Mouse (Mus musculus) NIH3T3 (cell line): ENCODE results near the gene Trex1.

Experiments
- DNase-seq: peaks from one replicate; pipeline ENCODE4 v3.0.0-alpha.2; 2012; ENCODE audit warnings: low read depth

Trex1 gene

DNA sequence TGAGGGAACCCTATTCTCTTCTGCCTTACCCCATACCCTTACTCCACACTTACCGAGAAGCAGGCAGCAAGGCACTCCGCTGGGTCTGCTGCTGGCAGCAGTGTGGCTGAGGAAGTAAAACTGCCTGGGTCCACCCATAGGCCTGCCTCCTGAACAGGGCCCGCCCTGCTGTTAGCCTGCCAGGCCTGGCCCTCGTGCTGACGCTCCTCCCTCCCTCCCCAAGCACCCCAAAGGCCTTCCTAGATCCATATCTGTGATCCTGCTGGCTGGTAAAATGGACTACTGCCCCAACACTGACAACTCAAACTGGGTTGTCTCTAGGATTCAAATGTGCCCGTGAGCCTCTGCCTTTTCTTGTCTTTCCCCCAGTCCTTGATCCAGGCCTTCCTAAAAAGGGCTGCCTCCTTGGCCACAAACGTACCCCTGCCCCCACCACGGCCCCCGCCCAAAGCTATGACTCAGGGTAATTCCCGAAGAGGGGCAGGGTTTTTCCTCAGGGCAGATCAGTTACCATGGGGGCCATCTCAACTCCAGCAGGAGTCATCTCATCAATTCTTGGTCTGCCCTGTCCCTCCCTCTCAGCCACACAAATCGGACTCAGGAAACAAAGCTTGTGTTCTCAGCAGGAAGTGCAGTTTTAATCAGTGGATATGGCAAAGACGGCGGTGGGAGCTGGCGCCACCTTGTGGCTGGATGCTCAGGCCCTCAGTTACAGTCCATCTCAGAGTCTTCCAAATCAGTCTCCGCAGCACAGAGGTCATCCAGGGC lies at the start of gene Trex1:
Gene Trex1 (minus strand): TSS at position 599 of the 768 bp plus-strand sequence.
- DNase-seq, result peak; percentile 93

- no peak for DNase-seq
Measured at GRCm38 (mm10) chr9:109107341-109107740, 47.8 kb upstream of the Trex1 start.

DNA sequence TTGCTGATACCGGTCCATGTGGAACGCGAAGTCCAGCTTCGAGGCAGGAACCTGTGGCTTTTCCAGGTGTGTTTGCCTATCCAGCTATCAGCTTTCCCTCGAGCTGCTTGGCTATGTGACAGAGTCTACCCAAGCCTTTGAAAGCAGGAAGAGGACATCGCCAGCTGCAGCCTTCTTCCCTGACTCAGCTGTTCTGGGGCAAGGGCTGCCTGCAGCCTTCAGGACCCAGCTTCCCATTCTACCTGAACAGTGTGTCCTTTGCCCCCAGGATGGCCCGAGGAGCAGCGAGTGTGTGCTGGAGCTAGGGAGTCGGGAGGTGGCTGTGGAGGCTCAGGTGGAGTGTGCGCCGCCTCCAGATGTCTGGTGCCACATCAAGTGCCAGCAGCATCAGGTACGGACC lies 46.1 kb upstream of the Trex1 start:
- DNase-seq, result no peak

DNA sequence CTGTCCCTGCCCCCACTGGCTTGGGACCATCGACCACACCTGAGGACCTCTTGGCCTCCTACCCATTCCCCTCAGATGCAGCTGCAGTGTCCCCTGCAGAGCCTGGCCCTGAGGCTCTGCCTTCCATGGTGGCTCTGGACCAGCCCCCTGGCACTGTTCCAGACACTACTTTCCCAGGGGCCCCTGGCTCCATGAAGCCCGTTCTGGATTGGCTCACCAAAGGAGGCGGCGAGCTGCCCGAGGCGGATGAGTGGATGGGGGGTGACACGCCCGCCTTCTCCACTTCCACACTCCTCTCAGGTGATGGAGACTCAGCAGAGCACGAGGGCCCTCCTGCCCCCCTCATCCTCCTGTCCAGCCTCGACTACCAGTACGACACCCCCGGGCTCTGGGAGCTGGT lies 45.5 kb upstream of the Trex1 start:
- no peak for DNase-seq

GRCm38 (mm10) chr9:109104083-109104482 lies 44.5 kb upstream of the Trex1 start:
- no peak for DNase-seq

DNA sequence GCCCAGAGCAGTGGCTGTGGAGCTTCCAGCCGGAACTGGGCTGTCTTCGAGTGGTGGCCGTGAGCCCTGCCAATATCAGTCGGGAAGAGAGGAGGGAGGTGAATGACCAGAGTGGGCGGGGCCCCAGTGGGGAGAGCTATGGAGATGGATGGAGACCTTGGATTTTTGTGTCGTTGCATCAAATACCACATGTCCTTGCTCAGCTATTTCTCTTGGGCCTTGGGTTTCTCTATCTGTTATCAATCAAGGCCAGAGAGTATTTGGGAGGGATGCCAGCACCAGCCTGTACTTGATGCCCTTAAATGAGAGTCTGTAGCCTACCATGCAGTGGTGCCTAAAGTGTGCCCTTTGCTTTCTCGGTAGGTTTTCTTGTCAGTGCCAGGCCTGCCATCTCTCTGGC lies 43.7 kb upstream of the Trex1 start:
- DNase-seq, result peak; percentile 15

DNA sequence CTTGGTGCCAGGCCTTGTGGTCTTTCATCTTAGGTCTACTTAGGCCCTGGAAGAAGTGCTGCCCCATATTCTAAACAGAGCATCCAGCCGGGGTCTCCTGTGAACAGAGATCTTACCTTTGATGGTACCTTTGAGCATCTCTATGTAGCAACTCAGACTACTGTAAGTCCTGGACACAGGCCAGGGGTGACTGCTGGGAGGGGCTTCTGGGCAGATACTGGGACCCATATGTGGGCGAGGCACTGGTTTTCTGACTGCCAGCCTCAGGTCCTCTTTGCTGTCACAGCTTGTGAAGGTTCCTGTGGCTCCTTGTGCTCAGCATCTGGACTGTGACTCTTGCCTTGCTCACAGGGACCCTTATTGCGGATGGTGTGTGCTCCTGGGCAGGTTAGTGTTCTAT lies 43.0 kb upstream of the Trex1 start:
- DNase-seq, result no peak

DNA sequence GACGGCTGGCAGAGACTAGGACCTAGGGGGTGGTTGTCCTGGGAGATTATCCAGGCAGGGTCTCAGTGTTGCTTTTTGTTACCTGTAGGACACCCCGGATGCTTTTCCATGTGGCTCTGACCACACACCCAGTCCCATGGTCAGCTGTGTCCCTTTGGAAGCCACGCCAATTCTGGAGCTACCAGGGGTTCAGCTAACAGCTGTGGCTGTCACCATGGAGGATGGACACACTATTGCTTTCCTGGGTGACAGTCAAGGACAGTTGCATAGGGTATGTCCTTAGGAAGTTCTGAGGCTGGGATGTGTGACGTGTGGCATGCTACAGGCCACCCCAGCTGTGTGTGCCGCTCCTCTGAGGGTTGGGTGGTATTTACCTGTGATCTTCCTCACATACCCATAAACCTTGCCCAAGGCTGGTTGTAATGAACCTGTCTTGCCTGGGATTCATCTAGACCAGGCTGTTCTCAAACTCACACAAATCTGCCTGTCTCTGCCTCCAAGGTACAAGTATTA lies 42.5 kb upstream of the Trex1 start:
- no peak for DNase-seq

GRCm38 (mm10) chr9:109100307-109100928 lies 40.9 kb upstream of the Trex1 start:
- no peak for DNase-seq

DNA sequence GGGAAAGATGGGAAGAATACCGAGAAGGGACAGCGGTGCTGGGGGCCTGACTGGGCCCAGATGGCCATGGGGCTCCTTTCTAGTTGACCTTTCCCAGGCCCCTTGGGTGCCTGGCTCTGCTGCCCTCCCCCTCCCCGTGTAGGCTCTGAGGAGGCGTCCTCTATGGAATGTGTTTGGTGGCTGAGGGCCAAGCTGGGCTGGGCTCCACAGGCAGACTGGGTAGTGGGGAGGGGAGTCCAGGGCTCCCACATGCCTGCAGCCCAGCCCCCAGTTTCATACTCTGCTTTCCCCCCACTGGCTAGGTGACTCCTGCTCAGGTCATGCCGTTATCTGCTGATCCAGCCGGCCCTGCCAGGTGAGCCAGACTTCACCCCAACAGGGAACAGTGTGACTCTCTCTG lies 39.4 kb upstream of the Trex1 start:
- peak; percentile 42 for DNase-seq

DNA sequence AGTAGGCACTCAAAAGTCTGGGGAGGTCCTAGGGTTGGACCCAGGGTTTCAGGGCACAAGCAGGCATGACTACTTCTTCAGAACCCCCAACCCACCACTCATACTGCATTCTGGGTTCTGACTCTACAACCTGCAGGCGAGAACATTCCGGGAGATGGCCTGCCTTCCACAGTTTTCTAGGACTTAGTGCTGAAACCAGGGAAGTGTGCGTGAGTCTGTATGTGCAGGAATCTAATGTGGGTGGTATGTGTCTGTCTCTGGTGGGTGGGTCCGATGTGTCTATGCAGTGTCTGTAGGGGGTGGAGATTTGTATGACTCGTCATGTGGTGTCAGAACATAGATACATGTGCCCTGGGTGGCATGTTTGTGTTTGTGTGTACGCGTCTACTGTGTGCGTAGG lies 38.8 kb upstream of the Trex1 start:
- no peak for DNase-seq

GRCm38 (mm10) chr9:109097831-109098230 lies 38.3 kb upstream of the Trex1 start:
- peak; percentile 14 for DNase-seq

DNA sequence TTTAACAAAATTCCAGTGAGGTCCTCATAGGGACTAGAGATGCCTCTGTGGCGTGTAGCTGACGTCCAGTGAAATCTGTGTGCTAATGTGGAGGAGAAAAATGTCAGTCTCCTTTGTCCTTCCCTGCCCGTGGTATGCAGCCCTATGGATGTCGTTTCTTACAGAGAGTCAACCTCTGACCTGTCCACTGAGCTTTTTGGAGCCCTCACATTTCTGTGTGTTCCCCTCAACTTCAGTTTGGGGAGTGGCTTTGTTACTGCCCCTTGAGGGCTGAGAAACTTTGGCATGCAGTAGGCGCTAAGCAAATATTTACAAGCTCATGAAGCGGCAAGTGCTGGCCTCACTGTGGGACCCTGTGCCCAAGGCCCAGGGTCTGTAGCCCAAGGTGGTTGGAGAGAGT lies 37.8 kb upstream of the Trex1 start:
- DNase-seq, result no peak

DNA sequence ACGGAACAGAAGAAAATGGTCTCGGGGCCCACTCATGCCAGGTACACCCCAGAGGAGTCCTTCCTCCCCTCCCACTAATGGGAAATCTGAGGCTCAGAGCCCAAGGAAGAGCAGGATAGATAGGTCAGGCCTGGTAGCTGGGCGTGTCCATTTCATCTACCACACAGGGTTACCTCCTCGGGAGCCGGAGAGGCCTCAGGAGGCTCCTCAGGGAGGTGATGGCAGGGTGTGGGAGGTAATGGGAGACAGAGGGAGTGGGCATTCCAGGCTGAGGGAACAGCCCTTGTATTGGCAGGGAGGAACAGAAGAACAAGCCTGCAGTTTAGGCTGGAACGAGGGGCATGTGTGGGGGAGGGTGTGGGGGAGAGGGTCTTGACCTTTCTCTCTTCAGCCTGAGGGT lies 37.3 kb upstream of the Trex1 start:
- DNase-seq, result no peak

DNA sequence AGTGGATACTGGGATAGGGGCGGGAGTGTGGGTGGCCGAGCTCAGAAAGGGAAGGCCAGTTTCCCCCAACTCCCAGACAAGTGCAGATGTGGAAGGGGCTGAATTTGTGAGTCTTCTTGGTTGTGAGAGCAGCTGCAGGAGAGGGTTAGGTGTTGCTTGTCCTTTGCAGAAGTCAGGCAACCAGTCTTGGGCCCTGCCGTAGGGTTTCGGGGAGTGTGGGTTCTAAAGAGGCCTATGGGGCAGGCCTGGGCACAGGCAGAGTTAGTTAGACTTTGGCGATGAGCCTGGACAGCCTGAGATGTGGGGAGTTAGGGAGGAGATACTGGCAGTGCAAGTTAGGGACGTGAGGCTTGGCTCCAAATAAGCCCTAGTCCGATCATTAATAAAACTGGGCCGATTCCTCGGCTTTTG lies 36.7 kb upstream of the Trex1 start:
- peak; percentile 60 for DNase-seq

GRCm38 (mm10) chr9:109095137-109095982 lies 35.8 kb upstream of the Trex1 start, which contains the start of gene Plxnb1:
Gene Plxnb1 (plus strand): TSS chr9:109095389.
- peak; percentile 59 for DNase-seq

DNA sequence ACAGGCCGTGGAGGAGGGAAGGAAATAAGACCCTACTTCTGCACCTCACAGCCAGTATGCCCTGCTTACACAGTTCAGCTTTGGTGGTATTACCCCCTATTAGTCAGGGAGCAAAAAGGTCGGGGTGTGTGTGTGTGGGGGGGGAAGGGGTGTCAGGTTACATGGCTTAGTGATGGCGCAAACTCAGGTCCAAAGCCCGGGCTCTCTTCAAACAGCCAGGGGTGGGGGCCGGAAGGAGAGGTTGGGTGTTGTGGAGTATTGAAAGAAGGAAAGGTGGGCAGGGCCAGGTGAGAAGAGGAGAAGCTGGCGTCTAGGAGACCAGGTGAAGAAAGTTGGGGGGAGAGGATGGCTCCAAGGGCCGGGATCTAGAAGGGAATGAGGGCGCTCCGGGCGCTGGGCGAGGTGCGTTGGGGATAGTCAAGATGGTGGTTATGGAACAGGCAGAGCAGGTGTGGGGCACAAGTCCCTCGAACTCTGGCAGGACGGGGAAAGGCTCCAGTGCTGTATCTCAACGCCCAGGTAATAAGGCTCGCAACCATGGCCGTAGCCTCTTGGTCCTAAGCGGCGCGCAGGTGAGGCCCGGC lies 35.1 kb upstream of the Trex1 start:
- peak; percentile 51 for DNase-seq

DNA sequence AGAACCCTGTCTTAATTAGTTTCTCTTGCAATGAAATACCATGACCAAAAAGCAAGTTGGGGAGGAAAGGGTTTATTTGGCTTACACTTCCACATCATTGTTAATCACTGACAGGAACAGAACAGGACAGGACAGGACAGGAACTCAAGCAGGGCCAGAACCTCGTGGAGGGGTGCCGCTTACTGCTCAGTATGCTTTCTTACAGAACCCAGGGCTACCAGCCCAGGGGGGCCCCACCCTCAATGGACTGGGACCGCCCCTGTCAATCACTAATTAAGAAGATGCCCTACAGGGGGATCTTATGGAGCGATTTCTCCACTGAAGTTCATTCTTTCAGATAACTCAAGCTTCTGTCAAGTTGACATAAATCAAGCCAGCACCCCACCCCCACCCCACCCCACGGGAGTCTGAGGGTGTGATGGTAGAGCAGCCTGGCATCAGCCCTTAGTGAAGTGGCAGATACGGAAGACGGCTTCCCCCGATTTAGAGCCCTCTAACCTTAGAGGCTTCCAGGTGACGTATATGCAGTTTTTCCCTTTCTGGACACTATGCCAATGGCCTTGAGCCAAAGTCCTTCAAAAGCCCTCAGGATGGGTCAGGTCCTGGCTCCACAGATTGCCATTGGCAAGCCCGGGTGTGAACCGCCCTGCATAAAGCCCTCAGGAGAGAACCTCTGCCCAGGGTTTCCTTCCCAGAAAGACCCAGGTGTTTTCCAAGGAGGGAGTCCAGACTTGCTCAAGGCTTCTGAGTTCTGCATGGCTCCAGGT lies 34.4 kb upstream of the Trex1 start:
- no peak for DNase-seq

DNA sequence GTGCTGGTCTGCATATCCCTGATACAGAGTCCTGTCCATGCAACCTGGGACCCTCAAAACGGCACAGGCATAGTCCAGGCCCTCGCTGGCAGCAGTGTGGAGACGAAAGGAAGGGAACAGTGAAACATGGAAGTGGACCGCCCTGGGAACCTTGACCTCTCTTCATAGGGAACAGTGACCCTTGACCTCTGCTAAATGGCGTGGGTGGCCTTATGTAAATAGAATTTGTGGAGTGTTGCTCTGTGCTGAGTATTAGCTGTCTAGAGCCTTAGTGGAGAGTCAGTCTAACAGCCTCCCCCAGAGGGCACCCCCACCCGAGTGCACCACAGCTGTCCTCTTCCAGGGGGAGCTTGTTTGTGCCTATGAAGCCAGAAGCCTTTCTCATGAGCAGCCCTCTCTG lies 33.3 kb upstream of the Trex1 start:
- no peak for DNase-seq

GRCm38 (mm10) chr9:109091802-109092201 lies 32.3 kb upstream of the Trex1 start:
- DNase-seq, result no peak

- no peak for DNase-seq
Measured at GRCm38 (mm10) chr9:109090446-109090845, 30.9 kb upstream of the Trex1 start.
